Mouse (Mus musculus): ENCODE measurements around the gene Alkal2. TPM values are rescaled to one million over a fixed set of nuclear protein-coding genes. Genes with fewer than 3 reads are reported as not detected.

The Alkal2 gene
- 1.3 and 2.1 TPM in 2 replicates for polyA plus RNA-seq (2015; fragmentation: Nextera tagmentation; extraction: Ambion mirVana)

GRCm38 (mm10) chr12:30883986-30884621 lies at the start of gene Alkal2:
Gene Alkal2 (plus strand): TSS chr12:30884322.

GRCm38 (mm10) chr12:30911261-30912047 lies 27.3 kb downstream of the Alkal2 start, which contains the start of the genes Acp1 and Sh3yl1:
Gene Acp1 (minus strand): TSS chr12:30911589.
Gene Sh3yl1 (plus strand): TSS chr12:30911668.

Other genes starting within 250 kb of the Alkal2 start
- gene Acp1, start 27.3 kb downstream of the Alkal2 start, polyA plus RNA-seq (2015; fragmentation: Nextera tagmentation; extraction: Ambion mirVana) = 90.1 and 93.5 TPM in 2 replicates
- 2.8 and 3.0 TPM in 2 replicates for gene Sh3yl1, start 27.3 kb downstream of the Alkal2 start, polyA plus RNA-seq (2015; fragmentation: Nextera tagmentation; extraction: Ambion mirVana)
- gene Fam110c, start 189.5 kb downstream of the Alkal2 start, polyA plus RNA-seq (2015; fragmentation: Nextera tagmentation; extraction: Ambion mirVana) = 0.28 and 2.4 TPM in 2 replicates